Mouse (Mus musculus) bone marrow, adult 2 months (tissue): ENCODE data around the gene Vmn1r211. TPM values are rescaled to one million over a fixed set of nuclear protein-coding genes. Genes with fewer than 3 reads are reported as not detected.
"Not testable (repeated sequence)": the region's sequence is repeated elsewhere in the genome, so short reads cannot be mapped to it uniquely, and the experiment has no call there.

Source experiments
- H3K27ac ChIP-seq: fragments of 200-500 bp; 2 replicates; pipeline ENCODE4 v1.5.1; 2012; ENCODE audit warnings: low read depth, mild to moderate bottlenecking, control low read depth, inconsistent platforms, low read length; ENCODE audit not compliant: control insufficient read depth, poor library complexity, insufficient read depth
- H3K4me1 ChIP-seq: fragments of 200-500 bp; 2 replicates; pipeline ENCODE4 v1.6.1; 2011; ENCODE audit warnings: low read length; ENCODE audit not compliant: control insufficient read depth, insufficient read depth
- H3K4me3 ChIP-seq: fragments of 200-500 bp; replicated peaks from 2 replicates; pipeline ENCODE3; 2011; ENCODE audit warnings: mild to moderate bottlenecking, low read depth, low read length, control low read depth; ENCODE audit not compliant: control insufficient read depth
- CTCF ChIP-seq: fragments of 200-500 bp; IDR thresholded peaks from 2 replicates; pipeline ENCODE4 v1.5.1; 2011; ENCODE audit warnings: low read length, control low read depth; ENCODE audit not compliant: control insufficient read depth, insufficient read depth
- POLR2A ChIP-seq: fragments of 200-500 bp; IDR thresholded peaks from 2 replicates; pipeline ENCODE4 v1.6.1; 2011; ENCODE audit warnings: low read depth, mild to moderate bottlenecking, control low read depth, low read length, borderline replicate concordance; ENCODE audit not compliant: control insufficient read depth
- WGBS: fragments of 180-500 bp; shearing (Covaris S2); methylation state at CpG from one replicate; pipeline ENCODE4 v1.1.7; 2018; 5-methylcytosine and 5-hydroxymethylcytosine counted together
- polyA plus RNA-seq: library from polyadenylated mRNA; stranded (reverse); fragments of >200 nt; gene quantifications from 2 replicates; pipeline ENCODE4 v1.2.4, GENCODE M21; 2011; ENCODE audit warnings: low replicate concordance; ENCODE audit not compliant: missing spikeins, insufficient read depth, insufficient read length

Vmn1r211 gene
- polyA plus RNA-seq: not detected in 2 replicates

DNA sequence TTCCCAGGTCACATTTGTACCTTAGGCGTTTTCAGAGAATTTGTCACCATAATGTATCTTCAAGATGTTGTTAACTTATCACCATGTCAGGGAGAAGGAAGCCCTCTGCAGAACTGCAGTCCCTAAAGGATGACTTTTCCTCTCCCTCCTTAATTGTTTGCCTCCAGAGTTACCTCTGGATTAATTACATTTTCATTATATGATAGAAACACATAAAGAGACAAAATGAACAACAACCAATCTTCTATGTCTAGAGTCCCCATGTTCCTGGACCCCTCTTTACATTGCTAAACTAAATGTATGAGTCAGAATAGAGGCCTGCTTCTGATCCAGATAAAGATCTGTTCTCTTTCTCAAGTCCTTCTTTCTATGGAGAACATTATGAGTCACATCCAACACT is at the start of gene Vmn1r211:
Gene Vmn1r211 (minus strand): TSS at position 101 of the 400 bp plus-strand sequence.
- 67% methylated on average over 1 of the region's 1 CpGs for WGBS
- Histone ChIP-seq H3K4me3 (no peak within 1 kb of the TSS), H3K27ac (no peak within 1 kb of the TSS), H3K4me1 (no peaks in the 10 kb centered on the region)
- TF ChIP-seq POLR2A (no peak), CTCF (no peak)

DNA sequence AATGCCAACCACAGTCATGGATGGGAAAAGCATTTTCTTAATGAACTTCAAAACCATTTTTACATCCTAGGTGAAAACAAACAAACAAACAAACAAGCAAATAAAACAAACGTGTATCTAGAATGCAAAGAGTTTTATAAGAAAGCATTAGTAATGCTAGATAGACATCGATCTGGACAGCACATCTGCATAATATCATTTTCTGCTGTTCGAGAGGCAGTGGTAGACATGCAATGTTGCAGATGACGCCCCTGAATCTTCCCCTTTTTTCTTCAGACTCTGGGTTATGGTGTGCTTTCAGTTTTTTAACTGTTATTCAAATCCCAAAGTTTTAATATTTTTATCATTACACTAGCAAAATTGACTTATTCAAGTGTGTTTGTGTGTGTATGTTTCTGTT is 26.7 kb upstream of the Vmn1r211 start, which contains the start of gene Vmn1r212:
Gene Vmn1r212 (minus strand): TSS at position 101 of the 400 bp plus-strand sequence.
- WGBS: 61% methylated on average over 4 of the region's 4 CpGs
- Histone ChIP-seq H3K4me1 (no peaks in the 10 kb centered on the region), H3K27ac (no peak within 1 kb of the TSS), H3K4me3 (no peak within 1 kb of the TSS)
- TF ChIP-seq CTCF: no peak
- TF ChIP-seq POLR2A: no peak

DNA sequence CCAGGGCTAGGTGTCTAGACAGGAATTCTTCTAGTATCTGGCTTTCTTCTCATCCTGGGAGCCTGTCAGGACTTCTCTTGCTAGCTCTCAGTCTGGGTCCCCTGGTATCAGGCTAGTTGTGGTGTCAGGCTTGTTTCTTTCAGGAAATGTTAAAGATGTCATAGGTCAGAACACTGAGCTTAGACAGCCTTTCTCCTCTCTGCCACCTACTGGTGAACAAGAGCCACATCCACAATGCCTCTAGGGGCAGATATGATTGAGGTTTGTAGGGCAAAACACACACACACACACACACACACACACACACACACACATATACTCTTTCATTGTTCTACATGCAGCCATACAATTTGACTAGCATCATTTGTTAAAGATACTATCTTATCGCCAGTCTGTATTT is 21.9 kb upstream of the Vmn1r211 start:
- TF ChIP-seq POLR2A (no peak), CTCF (no peak)
- WGBS: 97% methylated on average over 1 of the region's 1 CpGs
- Histone ChIP-seq H3K4me1 (no peaks in the 10 kb centered on the region), H3K4me3 (no peak overlapping the region), H3K27ac (no peak overlapping the region)

- 58% methylated on average over 4 of the region's 4 CpGs for WGBS
- TF ChIP-seq CTCF (no peak), POLR2A (no peak)
- H3K27ac ChIP-seq: no peak overlapping the region
- H3K4me1 ChIP-seq: no peaks in the 10 kb centered on the region
- no peak overlapping the region for H3K4me3 ChIP-seq
Measured at GRCm38 (mm10) chr13:22854760-22855159, 2.6 kb downstream of the Vmn1r211 start.

DNA sequence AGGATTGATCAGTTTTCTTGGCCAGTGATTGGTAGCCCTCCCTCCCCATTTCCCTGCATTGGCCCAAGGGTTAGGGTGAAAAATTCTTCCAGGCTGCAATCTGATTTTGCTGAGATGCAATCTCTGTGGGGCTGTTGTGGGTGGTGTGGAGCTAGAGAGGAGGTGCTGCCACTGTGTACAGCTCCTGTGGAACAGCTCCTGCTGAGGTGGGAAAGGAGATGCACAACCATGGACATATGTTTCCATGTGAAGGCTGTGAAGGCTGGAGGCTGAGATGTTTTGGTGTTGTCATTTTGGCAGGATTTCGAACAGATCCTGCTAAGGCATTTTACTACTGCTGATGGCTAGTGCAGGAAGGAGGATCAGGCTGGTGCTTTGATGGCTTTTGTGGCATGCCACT is 10.6 kb downstream of the Vmn1r211 start:
- Histone ChIP-seq H3K4me3 (no peak overlapping the region), H3K4me1 (no peaks in the 10 kb centered on the region), H3K27ac (no peak overlapping the region)
- 72% methylated on average over 1 of the region's 1 CpGs for WGBS
- no peak for TF ChIP-seq POLR2A
- no peak for TF ChIP-seq CTCF

GRCm38 (mm10) chr13:22844304-22844703 is 13.1 kb downstream of the Vmn1r211 start:
- not testable (repeated sequence) for H3K27ac ChIP-seq, H3K4me3 ChIP-seq, H3K4me1 ChIP-seq
- 75% methylated on average over 3 of the region's 3 CpGs for WGBS

GRCm38 (mm10) chr13:22831248-22831647 is 26.1 kb downstream of the Vmn1r211 start, which contains the start of gene Vmn1r210:
TSS of gene Vmn1r210 (minus strand) at chr13:22831348.
- Histone ChIP-seq H3K4me1 (no peaks in the 10 kb centered on the region), H3K27ac (no peak within 1 kb of the TSS), H3K4me3 (no peak within 1 kb of the TSS)
- 18% methylated on average over 4 of the region's 4 CpGs for WGBS
- no peak for TF ChIP-seq CTCF

DNA sequence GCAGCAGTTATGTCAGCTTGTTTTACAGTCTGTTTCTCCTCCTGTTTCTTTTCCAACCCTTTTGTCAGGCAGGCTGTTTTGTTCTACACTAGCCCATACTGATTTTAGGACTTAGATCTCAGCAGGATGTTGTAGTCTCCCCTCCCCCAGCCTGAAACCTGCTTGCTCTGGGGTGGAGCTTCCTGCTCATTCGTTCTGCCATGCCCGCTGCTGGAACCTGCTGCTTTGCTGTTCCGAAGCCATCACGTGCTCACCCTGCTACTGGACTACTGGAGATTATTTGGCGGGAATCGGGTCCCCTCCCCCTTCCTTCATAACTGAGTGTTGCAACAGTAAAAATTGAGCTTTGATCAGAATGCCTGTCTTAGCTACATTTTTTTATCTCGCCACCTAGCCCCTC is 28.0 kb downstream of the Vmn1r211 start:
- H3K4me1 ChIP-seq: not testable (repeated sequence)
- WGBS: 29% methylated on average over 7 of the region's 7 CpGs

DNA sequence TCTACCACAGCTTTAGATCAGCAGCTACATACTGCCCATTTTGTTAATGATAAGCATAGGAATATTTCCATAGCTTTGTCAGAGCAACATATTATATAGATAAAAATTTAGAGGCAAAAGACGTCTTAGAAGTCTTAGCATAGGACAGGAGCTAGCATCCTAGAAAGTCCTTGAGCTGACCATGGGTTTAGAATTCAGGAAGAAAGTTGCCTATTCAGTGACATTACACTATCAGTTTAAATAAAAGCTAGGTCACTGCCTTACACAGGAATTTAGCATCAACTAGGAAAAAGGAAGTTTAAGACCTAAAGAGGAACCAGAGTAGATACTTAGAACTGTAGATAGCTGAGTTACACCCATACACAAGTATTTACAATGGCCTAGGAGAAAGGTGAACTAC is 35.8 kb downstream of the Vmn1r211 start:
- 84% methylated on average over 1 of the region's 1 CpGs for WGBS
- H3K4me1 ChIP-seq, H3K27ac ChIP-seq, H3K4me3 ChIP-seq: not testable (repeated sequence)

More for the DNA sequence above, 28.0 kb downstream of the Vmn1r211 start:
- H3K4me3 ChIP-seq, H3K27ac ChIP-seq: not testable (repeated sequence)

- not testable (repeated sequence) for H3K27ac ChIP-seq, H3K4me3 ChIP-seq, H3K4me1 ChIP-seq
Measured at GRCm38 (mm10) chr13:22809582-22809981, 47.8 kb downstream of the Vmn1r211 start, which contains the start of gene Vmn1r209. TSS of gene Vmn1r209 (minus strand) at chr13:22809682.

Other genes starting within 250 kb of the Vmn1r211 start
- not detected in 2 replicates for gene Vmn1r206, start 233.3 kb downstream of the Vmn1r211 start, polyA plus RNA-seq
- not detected in 2 replicates for gene Vmn1r207-ps, start 127.9 kb downstream of the Vmn1r211 start, polyA plus RNA-seq
- not detected in 2 replicates for gene Vmn1r208, start 80.2 kb downstream of the Vmn1r211 start, polyA plus RNA-seq
- gene Vmn1r209, start 47.9 kb downstream of the Vmn1r211 start, polyA plus RNA-seq: not detected in 2 replicates
- not detected in 2 replicates for gene Vmn1r210, start 26.2 kb downstream of the Vmn1r211 start, polyA plus RNA-seq
- gene Vmn1r212, start 26.6 kb upstream of the Vmn1r211 start, polyA plus RNA-seq: not detected in 2 replicates
- gene Vmn1r213, start 150.1 kb upstream of the Vmn1r211 start, polyA plus RNA-seq: not detected in 2 replicates
- gene Vmn1r214, start 172.9 kb upstream of the Vmn1r211 start, polyA plus RNA-seq: not detected in 2 replicates
- gene Vmn1r215, start 210.5 kb upstream of the Vmn1r211 start, polyA plus RNA-seq: not detected in 2 replicates